Mouse (Mus musculus) left cerebral cortex, adult 11 months (tissue): ENCODE results near the gene Slc38a3.

ENCODE experiments used
- DNase-seq: peaks from one replicate; pipeline ENCODE4 v3.0.0; 2022; ENCODE audit warnings: low spot score

The Slc38a3 gene

DNA sequence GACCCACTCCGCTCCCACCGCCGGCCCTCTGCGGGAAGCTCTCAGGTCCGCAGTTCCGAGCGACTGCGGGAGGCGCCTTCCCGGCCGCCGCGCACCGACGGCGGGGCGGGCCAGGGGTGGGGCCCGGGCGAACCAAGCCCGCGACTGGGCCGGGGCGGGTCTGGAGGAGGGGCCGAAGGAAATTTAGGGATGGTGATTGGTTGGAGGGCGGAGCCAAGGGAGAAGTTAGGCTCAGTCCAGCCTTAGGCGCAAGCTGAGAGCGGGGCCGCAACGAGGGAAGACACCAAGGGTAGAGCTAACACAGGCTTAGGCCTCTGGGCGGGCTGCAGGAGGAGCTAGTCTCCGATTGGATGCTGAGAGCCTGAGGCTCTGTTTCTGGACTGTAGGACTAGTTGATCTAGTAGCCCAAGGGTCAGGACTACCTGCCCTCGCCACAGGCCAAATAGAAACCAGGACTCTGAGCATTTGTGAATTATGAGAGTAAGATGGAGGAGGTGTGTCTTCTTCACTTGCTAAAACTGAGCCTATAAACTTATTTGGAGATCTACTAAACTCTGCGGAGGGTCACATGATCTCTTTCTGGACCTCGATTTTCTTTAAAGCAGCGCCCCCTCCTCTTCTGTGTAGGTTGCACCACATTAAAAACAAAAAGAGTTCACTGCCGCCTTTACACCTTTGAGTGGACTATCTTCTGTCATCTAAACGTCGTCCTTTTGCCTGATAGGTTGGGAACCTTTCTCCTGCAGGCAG is 33.9 kb downstream of the Slc38a3 start, which contains the start of gene Gnai2:
Gnai2 (minus strand) TSS at position 89 of the 750 bp plus-strand sequence.
- DNase-seq, result peak; percentile 92

DNA sequence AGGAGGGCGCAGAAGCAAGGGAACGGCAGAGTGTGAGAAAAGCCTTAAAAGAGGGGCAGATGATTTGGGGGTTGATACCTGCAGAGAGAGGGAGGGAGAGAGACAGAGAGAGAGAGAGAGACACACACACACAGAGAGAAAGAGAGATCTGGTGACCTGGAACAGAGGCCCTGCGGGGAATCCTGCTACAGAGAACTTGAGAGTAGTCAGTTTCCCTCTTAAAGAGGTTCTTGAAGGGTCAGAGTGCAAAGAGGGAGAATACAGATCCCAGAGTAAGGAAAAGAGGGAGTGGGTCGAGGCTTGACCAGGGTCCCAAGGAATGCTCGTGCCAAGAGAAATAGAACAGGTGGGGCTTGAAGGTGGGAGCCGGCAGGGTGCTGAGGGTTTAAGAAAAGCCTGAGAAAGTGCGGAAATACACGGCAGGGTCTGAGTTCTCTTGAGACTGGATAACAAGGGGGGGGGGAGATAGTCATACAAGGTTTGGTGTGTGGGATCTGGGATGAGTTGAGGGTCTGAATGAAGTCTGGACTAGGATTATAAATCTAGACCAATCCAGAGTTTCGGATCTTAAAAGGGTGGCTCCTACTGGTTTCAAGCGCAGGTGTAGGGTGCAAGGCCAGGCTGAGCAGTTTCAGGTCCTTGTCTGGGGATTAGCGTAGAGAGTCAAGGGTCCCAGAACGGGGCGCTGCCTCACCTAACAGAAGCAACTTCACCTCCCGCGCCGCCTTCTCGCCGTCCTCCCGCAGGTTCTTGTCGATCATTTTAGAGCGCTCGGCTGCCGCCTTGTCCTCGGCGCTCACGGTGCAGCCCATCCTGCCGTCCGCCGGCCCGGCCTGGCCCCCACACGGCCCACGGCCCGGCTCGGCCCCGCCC is 34.7 kb downstream of the Slc38a3 start:
- DNase-seq, result no peak

DNA sequence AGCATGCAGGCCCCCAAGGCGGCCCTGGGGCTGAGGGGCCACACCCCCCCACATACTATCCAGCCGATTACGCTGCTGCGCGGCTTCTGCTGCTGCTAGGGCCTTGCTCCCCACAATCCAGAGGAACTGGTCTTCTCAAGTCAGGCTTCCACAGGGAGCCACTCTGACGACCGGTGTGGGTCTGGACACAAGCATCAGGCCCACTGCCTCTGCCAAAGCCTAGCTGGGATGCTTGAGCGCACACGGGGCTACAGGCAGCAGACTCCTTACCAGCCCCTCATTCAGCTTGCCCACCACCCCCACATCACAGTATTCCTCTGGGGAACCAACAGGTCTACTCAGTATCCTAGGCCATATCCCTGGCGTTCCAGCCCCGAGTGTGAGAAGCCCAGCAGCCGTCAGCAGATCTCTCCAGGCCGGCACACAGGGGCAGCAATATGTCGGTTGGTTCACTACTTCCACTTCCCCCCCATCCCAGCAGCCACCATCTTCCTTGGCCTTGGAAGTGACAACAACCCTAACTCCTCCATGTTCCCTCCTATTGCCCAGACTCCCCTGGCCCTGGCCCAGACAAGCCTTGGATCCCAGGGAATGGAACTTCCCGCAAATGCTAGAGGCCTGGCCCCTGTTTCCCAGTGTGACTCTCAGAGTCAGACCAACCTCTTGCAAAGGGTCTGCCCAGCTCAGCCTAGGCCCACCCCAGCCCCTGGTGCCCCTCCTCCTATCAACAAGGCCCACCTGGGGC is 35.5 kb downstream of the Slc38a3 start:
- no peak for DNase-seq

DNA sequence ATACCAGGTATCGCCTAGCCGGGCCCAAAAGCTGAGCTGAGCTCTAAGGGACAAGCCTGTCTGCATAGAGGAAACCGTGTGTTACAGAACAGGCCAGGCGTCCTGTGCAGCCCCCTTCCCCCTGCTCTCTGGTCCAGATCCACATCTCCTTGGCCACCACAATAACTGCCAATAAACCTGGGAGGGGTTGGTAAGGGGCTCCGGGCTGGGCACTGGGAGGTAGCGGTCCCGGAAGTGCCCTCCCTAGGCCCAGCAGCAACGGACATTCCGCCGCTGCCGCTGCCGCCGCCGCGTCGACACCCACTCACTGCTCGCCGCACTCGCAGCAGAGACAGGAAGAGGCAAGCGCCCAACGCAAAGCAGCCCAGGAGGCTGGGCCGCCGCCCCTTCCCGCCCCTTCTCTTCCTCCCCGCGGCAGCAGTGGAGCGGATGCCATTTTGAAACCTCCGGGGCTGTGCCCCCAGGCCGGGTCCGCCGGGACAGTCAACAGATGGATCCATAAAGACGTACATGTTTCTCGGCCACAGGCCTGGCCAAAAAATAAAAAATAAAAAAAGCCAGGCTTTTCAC is 36.2 kb downstream of the Slc38a3 start:
- peak; percentile 76 for DNase-seq

DNA sequence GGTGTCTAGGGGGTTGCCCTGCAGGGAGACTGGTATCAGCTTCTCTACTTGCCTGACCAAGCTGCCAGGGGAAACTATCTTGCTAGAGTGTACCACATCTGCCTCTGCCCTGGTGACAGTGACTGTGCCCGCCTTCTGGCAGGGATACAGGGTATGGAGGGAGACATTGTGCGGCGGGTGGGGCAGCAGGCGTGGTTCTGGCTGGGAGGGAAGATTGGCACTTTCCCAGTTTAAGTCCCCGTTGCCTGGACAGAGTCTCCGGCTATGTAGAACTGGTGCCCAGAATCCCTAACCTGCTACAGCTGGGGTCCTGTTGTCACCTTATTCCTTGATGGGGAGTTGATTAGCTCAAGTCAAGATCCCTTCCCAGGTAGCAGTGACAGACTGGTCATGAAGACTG is 36.9 kb downstream of the Slc38a3 start:
- no peak for DNase-seq

DNA sequence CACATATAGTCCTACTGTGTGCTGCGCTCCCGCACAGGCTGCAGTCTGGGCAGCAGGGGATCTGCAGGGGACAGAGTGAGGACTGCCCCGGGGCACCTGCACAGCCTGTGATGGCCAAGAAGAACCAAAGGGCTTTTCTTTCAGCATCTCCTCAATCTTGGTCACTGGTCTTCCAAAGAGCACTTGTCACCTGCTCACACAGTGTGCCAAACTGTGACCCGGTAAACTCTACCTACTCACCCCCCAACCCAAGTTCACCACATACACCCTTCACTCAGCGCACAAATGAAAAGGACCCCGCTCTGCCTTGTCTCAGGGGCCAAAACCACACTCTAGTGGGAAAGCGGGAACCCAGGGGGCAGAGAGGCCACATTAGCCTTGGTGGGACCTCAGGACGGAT is 37.5 kb downstream of the Slc38a3 start:
- DNase-seq, result no peak

DNA sequence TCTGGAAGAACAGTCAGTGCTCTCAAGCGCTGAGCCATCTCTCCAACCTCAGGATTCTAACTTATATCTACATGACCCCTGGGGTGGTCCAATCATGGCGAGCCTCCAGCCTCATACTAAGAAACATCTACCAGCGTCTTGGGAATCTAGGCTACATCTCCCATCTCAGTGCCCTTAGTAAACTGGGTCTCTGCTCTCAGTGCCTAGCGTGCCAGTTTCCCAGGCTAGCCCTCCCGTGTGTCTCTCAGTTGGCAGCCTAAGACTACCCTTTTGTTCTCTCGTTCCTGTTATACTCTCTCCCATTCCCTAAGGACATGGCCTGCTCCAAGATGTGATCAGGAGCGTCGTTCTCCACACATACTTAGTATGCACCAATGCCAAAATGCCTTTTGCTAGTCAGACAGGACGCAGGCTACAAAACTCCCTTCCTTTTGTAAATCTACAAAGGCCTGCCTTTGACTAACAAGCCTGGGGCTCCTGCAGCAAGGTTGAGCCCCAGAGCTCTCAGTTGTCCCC is 38.0 kb downstream of the Slc38a3 start:
- DNase-seq, result no peak

DNA sequence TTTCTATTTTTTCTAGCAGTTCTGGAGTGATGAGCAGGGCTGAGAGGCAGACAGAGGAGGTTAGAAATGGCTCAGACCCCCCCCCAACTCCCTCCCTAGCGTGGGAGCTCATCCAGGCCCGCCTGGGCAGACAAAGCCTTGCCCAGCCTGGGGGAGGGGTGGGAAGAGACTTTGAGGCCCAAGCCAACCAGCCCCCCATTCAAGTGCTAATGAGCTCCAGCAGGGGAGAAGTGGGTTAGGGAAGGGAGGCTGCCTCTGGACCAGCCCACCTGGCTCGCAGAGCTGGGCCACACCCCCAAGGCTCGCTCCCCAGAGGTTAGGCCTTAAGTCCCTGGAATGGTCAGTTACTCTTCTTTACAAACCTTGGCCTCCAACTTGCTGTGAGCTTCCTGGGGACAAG is 38.8 kb downstream of the Slc38a3 start:
- no peak for DNase-seq

DNA sequence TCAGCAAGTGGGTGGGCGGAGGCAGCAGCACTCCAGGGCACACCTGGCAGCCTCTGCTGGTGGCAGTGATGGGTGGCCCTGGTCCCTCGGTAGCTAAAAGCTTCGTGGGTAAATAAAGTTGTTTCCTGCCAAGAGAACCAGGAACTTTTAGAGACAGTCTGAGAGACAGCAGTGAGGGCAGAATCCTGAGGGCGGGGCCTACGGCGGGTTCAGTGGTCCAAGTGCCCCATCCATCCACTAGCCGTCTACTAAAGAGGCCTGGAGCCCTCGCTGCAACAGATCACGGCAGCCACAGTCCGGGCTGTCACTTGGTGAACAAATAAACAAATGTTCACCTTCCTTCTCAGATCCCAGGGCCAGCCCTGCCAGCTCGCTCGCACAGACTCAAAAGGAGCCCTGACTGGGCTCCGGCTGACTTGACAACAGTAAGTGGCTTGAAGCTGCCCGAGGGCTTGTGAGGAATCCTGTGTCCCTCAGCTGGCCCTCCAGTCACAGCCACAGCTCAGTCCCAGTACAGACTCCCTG is 39.4 kb downstream of the Slc38a3 start:
- no peak for DNase-seq

DNA sequence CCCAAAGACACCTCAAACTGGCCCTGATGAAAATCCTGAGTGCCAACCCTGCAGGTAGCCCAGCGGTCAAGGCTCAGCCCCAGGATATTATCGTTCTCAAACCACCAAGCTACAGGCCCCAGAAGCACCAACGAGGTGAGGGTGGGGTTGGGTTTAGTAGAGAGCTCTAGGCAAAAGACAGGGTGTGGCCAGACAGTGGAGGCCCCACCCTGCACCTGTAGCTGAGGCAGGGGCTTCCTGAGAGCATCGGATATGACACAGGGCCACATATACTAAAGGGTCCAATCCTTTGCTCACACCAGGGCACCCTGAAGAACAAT is 40.0 kb downstream of the Slc38a3 start:
- no peak for DNase-seq

DNA sequence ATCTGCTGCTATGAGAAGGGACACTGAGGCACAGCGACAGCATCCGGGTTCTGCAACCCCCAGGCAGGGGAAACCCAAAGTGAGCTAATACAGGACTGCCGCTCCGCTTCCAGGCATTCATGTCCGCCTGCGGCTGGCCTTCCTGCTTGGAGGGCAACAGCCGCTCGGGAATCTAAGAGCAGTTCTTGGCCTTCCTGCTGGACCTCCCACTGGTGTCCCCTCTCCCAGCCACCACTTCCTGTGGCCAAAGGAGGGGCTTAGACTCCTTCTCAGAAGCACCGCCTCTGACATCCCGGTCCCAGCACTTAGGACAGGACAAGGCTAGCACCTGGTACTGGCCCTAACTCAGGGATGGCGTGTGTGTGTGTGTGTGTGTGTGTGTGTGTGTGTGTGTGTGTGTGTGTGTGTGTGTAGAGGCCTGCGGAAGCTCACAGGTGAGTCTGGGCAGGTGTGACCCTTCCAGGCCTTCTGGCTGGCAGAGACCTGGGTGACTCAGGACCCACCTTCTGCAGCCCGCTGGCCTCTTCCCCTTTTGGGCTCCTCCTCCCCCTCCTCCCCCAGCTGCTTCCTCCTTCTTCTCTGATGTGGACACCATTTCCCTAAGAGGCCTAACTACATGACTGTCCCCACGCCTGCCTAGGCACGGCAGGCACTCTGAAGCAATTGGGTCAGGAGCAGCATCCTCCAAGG is 40.5 kb downstream of the Slc38a3 start:
- no peak for DNase-seq

DNA sequence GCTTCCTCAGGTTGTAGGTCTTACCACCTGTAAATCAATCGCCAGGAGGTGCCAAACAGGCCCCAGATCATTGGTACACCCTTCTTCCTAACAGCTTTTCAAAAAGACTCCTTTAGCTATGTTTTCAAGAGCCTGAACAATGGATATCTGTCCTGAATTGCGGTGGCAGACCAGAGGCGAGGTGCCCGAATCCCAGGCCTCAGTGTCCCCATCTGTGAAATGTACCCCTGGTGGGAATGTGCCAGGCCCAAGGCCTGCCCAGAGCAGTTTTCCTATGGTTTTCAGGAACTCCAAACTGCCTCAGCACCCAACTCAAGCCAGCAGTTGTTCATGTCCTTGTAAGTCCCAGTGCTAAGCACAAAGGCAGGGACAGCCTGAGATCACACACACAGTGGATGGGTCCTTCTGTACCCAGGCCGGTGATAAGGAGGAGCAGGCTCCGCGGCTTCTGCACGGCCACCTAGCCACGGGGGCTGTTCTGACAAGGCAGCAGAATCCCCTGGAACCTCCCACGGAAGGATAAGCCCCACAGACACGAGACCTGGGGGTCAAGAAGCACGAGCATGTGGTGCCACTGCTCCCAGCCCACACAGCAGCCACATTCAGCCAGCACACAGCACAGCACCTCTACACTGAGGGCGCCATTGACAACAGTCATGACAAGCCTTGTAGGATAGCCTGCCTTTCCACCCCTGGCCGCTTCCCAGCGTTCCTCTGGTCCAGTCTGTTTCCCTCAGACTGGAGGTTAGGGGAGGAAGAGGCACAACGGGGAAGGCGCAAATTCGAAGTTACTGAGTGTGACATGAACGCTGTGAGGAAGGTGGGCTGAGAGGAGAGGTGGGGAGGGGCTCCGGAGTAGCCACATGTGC is 41.7 kb downstream of the Slc38a3 start:
- no peak for DNase-seq

DNA sequence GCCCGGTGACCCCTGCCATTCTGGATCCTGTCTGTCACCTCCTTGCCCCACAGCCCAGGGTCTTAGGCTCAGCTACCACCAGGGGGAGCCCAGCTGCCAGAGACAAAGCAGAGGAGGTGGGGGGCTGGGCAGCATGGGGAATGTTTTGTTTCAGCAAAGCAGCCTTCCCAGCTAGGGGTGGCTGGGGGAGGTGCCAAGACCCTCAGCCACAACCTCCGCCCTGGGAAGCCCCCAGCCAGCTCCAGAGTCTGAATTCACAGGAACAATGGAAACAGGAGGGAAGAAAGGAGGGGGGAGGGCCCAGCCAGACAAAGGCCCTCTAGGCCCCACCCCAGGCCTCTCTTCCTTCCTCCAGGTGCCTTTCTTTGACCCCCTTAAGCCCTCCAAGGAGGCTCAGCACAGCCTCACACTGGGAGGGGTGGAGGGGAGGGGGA is 42.5 kb downstream of the Slc38a3 start:
- peak; percentile 77 for DNase-seq

DNA sequence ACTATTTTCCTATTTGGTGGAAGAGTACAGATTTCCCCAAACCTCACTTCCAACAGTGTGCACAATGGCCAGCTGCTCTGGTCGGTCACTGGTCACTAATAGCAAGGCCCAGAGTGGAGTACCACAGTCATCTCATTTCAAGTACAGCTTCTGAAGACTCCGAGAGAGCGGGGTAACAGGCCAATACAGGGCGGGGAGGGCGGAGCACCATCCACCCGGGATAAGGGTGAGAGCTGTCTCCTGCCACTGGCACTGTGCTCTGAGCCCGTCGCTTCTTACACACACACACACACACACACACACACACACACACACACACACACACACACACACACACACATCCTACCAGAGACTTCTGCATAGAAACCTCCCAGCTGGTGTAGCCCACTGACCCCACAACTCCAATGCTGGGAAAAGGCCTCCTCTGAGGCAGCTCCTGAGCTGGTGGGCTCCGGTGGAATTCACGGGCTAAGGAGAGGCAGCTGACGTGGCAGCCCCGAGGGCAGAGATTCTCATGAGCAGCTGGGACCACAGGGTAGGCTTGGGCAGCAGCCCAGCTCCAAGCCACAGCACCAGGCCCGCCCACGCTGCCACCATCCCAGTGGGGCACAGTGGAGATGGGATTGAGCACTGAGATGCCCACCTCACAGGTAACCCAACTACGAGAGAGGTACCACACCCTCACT is 43.0 kb downstream of the Slc38a3 start:
- no peak for DNase-seq

DNA sequence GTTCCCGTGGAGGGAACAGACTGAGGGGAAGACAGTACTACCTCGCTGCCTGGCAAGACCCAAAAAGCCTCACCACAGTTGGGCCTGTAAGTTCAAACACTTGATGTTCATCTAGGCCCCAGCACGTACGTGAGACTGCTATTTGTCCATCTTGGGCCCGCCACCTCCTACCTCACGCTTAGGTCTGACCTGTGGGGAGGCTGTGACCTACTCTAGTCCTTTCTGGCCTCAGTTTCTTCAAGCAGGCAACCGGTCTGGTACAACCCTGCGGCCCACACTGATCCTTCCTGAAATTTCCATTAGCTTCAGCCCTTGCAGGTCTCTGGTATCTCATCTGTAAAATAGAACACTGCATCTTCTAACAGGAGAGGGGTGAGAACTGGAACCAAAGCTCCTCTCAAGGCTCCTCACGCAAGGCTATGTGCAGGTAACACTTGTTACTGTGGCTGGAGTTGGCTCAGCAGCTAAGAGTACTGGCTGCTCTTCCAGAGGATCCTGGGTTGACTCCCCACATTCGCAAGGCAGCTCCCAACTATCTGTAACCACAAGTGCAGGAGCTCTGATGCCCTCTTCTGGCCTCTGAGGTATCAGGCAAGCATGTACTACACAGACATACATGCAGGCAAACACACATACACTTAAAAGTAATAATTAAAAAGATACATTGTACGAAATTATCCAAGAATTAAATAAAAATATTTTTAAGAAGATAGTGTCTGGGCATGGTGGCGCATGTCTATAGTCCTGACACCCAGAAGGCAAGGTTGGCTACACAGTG is 43.8 kb downstream of the Slc38a3 start:
- DNase-seq, result no peak

DNA sequence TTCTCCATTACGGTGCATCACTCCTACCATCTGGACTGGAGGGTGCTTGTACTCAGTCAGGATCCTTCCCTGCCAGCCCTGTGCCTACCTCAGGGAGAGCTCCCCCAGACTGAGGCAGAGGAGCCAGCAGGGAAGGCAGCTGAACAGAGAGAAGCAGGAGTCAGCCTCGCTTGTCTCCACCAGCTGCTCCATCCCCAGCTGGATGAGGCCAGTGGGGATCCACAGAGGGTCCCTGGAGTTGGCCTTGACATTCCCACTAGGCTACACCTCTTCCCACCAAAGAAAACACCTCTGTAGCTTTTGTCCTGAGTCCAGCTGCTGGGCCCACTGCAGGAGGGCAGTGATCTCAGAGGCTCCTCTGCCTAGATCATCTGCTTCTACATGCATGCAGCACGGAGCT is 44.4 kb downstream of the Slc38a3 start:
- DNase-seq, result no peak

DNA sequence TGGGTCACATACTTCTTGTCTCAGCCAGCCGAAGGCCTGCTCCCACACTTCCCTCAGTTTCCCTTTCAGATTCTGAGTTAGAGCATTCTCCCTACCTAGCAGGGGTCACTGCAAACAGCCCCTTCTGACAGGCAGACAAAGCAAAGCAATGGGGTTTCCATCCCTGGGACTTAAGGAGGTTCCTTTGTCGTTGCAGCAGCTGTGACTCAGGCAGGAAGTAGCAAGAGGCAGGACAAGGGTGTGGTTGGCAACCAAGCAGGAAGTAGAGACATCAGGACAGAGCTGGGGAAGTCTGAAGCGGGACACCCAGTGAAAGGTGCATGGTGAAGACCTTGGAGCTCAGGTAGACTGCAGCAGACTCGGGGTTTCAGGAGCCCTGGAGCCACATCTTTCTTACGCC is 44.8 kb downstream of the Slc38a3 start:
- DNase-seq, result no peak

DNA sequence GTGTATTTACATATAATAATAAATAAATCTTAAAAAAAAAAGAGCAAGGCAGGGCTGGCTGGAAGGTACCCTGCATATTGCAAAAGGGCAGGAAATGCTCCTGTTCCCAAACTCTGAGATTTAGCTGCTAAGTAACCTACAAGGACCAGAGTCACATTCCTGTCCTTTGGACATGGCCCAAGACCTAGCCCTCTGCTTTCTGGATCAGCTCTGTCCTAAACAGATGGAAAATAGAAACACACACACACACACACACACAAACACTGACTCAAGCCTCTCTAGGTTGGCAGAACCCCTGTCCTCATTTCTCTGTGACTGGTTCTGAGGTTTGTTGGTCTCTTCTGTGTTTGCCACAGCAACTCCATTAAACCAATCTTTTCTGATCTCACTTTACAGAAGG is 48.4 kb downstream of the Slc38a3 start:
- no peak for DNase-seq

DNA sequence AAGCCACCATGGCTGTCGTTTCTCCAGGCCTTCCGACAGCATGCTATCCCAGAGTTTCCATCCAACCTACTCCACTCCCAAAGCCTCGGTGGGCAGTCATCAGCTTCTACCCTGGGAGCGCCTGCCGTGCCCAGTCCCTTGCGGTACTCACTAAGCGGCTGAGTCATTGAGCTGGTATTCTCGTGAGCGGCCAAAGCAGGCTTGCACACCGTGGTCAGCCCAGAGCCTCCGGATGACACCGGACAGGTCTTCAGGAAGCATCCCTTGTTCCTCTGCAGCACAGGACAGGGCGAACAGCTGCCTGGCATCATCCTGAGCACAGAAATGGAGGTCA is 49.8 kb downstream of the Slc38a3 start:
- DNase-seq, result no peak
